9 mouse cellular contexts compared by ENCODE assay signal in genomic region chr13:73265442-73265841, GRCm38 (mm10). TPM values are rescaled to one million over a fixed set of nuclear protein-coding genes. Genes with fewer than 3 reads are reported as not detected.
A peak's percentile ranks its signal among the peaks of the same experiment; 100 is the strongest.
DNase-seq lines count a peak whose midpoint lies in the region; ATAC-seq and TF ChIP-seq lines count a peak whose summit lies in the region.
"Had no signal": no experiment of that assay in that cellular context is flagged by ENCODE, and none has a peak within 500 bp of the region (broad histone marks: within the 10 kb centered on the region; RNA-seq: fewer than 3 reads in every experiment).

No protein-coding gene starts in this region.

- intact Hi-C loops in left cerebral cortex, postnatal 4 days (cut with DNase I): loop anchor here (10.0 kb wide), 1 partner anchor 631 kb away; no protein-coding TSS in a partner anchor

- H3K9me3 ChIP-seq in ES-Bruce4 (replicated peaks; ENCODE audit: control insufficient read depth, insufficient read depth, low read length, poor library complexity, severe bottlenecking): no peaks in the 10 kb centered on the region
- H3K9me3 ChIP-seq in hindbrain, embryonic 15.5 days: no peaks in the 10 kb centered on the region
- H3K9me3 ChIP-seq in liver, postnatal 0 days (ENCODE audit: low read length): no peaks in the 10 kb centered on the region

- WGBS in hindbrain, embryonic 15.5 days: under 1% methylated on average over 28 of the region's 28 CpGs
- WGBS in liver, postnatal 0 days (ENCODE audit: insufficient replicate concordance): 5% methylated on average over 28 of the region's 28 CpGs

- peak overlapping the region; percentile 39 for H3K4me2 ChIP-seq in hindbrain, embryonic 15.5 days
- H3K4me2 ChIP-seq in liver, postnatal 0 days (ENCODE audit: low read depth, low read length): peak overlapping the region; percentile 35; the same call in 1 of the 2 replicates

- no peak overlapping the region; the same call in 1 of the 2 replicates for H3K9ac ChIP-seq in ES-Bruce4 (ENCODE audit: low read depth, poor library complexity, severe bottlenecking)
- H3K9ac ChIP-seq in hindbrain, embryonic 15.5 days: no peak overlapping the region
- no peak overlapping the region for H3K9ac ChIP-seq in liver, postnatal 0 days (replicated peaks)

- no peak for TF ChIP-seq EP300 in ES-Bruce4 (IDR thresholded peaks at IDR 0.05; ENCODE audit: insufficient read depth, low read depth, low read length)
- no peak for TF ChIP-seq EP300 in liver, postnatal 0 days (IDR thresholded peaks at IDR 0.05; ENCODE audit: low read depth)

- H3K27me3 ChIP-seq in ES-Bruce4 (ENCODE audit: control insufficient read depth, insufficient read depth, low read length, poor library complexity, severe bottlenecking): peaks cover 15% of the 10 kb centered on the region
- H3K27me3 ChIP-seq in hindbrain, embryonic 15.5 days: peaks cover 97% of the 10 kb centered on the region
- peaks cover 98% of the 10 kb centered on the region for H3K27me3 ChIP-seq in liver, postnatal 0 days (ENCODE audit: insufficient read depth, low read length)

- H3K4me1 ChIP-seq in ES-Bruce4 (ENCODE audit: control insufficient read depth, insufficient read depth, low read length): peaks cover 2% of the 10 kb centered on the region
- H3K4me1 ChIP-seq in hindbrain, embryonic 15.5 days (replicated peaks): peaks cover 45% of the 10 kb centered on the region
- H3K4me1 ChIP-seq in liver, postnatal 0 days (ENCODE audit: insufficient read depth): 0 out of 2 replicates have a peak, but pooled peaks cover 2% of the 10 kb centered on the region

- peak overlapping the region; percentile 24 for H3K4me3 ChIP-seq in ES-Bruce4 (ENCODE audit: low read depth, low read length)
- H3K4me3 ChIP-seq in hindbrain, embryonic 15.5 days: 0 out of 2 replicates have a peak overlapping the region, but pooled peaks have one; percentile 2
- H3K4me3 ChIP-seq in liver, postnatal 0 days (ENCODE audit: low read depth, low read length): peak overlapping the region; percentile 13; the same call in 1 of the 2 replicates

- no peak for TF ChIP-seq CTCF in ES-Bruce4 (IDR thresholded peaks at IDR 0.05; ENCODE audit: low read depth, low read length)
- TF ChIP-seq CTCF in liver, postnatal 0 days (IDR thresholded peaks at IDR 0.05; ENCODE audit: low read depth): no peak

- no peak for TF ChIP-seq POLR2A in ES-Bruce4 (IDR thresholded peaks at IDR 0.05; ENCODE audit: insufficient read depth, low read length)

- peak; percentile 61 for DNase-seq in embryo, embryonic 10.5 days (ENCODE audit: low spot score)
- DNase-seq in liver, postnatal 0 days: no peak
- DNase-seq in left cerebral cortex, postnatal 4 days: no peak
- no peak for DNase-seq in layer of hippocampus, adult 9-10 months (ENCODE audit: low spot score)
- DNase-seq in frontal cortex, postnatal 36 days (ENCODE audit: low spot score in 2 of 2): no peak

- H3K27ac ChIP-seq in ES-Bruce4 (ENCODE audit: insufficient read depth, low read length): no peak overlapping the region
- no peak overlapping the region for H3K27ac ChIP-seq in hindbrain, embryonic 15.5 days (replicated peaks)
- no peak overlapping the region for H3K27ac ChIP-seq in liver, postnatal 0 days (ENCODE audit: low read depth)

- no peaks in the 10 kb centered on the region for H3K36me3 ChIP-seq in ES-Bruce4 (ENCODE audit: control insufficient read depth, insufficient read depth, low read length, poor library complexity, severe bottlenecking)
- no peaks in the 10 kb centered on the region for H3K36me3 ChIP-seq in hindbrain, embryonic 15.5 days
- H3K36me3 ChIP-seq in liver, postnatal 0 days (replicated peaks; ENCODE audit: insufficient read depth, low read length): no peaks in the 10 kb centered on the region

- peak; percentile 37 for ATAC-seq in hindbrain, embryonic 15.5 days (ENCODE audit: low FRiP score, low read depth)
- ATAC-seq in liver, postnatal 0 days: no peak
- ATAC-seq in cerebellum, adult (ENCODE audit: insufficient number of reproducible peaks, low FRiP score, low TSS enrichment): no peak

RNA-seq across cellular contexts. Expression of gene Irx4, which starts 5.2 kb away (rescaled TPM):
- 0.49 and 0.65 TPM in 2 replicates for polyA plus RNA-seq in ES-Bruce4 (2011; ENCODE audit: insufficient read depth, insufficient read length, low read depth, missing spikeins)
- polyA plus RNA-seq in hindbrain, embryonic 15.5 days (2015; fragmentation: Nextera tagmentation; extraction: Ambion mirVana): 3.6 and 5.7 TPM in 2 replicates
- polyA plus RNA-seq in liver, postnatal 0 days (2015; fragmentation: Nextera tagmentation; extraction: Ambion mirVana): not detected in 2 replicates
- total RNA-seq in left cerebral cortex, postnatal 4 days (2021): not detected
- total RNA-seq: hematopoietic stem cell, adult 5-6 weeks had no signal
